Mouse (Mus musculus) central nervous system, embryonic 18 days (tissue): Measurements from ENCODE around the gene Ick. TPM values are rescaled to one million over a fixed set of nuclear protein-coding genes. Genes with fewer than 3 reads are reported as not detected.

Experiments
- polyA plus RNA-seq: library from polyadenylated mRNA; depleted of rRNA; stranded (reverse); fragments of >200 nt; gene quantifications from 2 replicates; pipeline ENCODE4 v1.2.3, GENCODE M21; 2012; rRNA removed

The Ick gene
- polyA plus RNA-seq, result 40.4 and 40.8 TPM in 2 replicates

GRCm38 (mm10) chr9:78108796-78109239, at the start of gene Ick, which contains the start of gene Fbxo9:
TSS of gene Ick (plus strand) at chr9:78109192.
TSS of gene Fbxo9 (minus strand) at chr9:78109065.

GRCm38 (mm10) chr9:78182474-78182873, 73.5 kb downstream of the Ick start, which contains the start of gene Gsta4:
TSS of gene Gsta4 (plus strand) at chr9:78182774.

Other genes with a start within 250 kb of the Ick start
- 51.1 and 55.9 TPM in 2 replicates for gene Elovl5, start 191.8 kb upstream of the Ick start, polyA plus RNA-seq
- gene Gcm1, start 57.3 kb upstream of the Ick start, polyA plus RNA-seq, result not detected in 2 replicates
- gene Fbxo9, start 127 bp upstream of the Ick start, polyA plus RNA-seq, result 87.3 and 87.4 TPM in 2 replicates
- 10.6 and 16.4 TPM in 2 replicates for gene Gsta4, start 73.6 kb downstream of the Ick start, polyA plus RNA-seq
- not detected in 2 replicates for gene Gsta1, start 121.5 kb downstream of the Ick start, polyA plus RNA-seq
- gene Gm3776, start 147.9 kb downstream of the Ick start, polyA plus RNA-seq, result not detected in 2 replicates
- not detected in 2 replicates for gene Gm10639, start 180.7 kb downstream of the Ick start, polyA plus RNA-seq
- gene Omt2a, start 205.6 kb downstream of the Ick start, polyA plus RNA-seq, result not detected in 2 replicates
- not detected in 2 replicates for gene Omt2b, start 218.4 kb downstream of the Ick start, polyA plus RNA-seq
- gene Gsta2, start 246.6 kb downstream of the Ick start, polyA plus RNA-seq, result not detected in 2 replicates